Mouse (Mus musculus) adrenal gland, postnatal 36 days (tissue): ENCODE measurements around the gene Erich4. TPM values are rescaled to one million over a fixed set of nuclear protein-coding genes. Genes with fewer than 3 reads are reported as not detected.

Experiments used
- DNase-seq, 2 experiments: peaks; one replicate each; pipeline ENCODE4 v3.0.0; 2021; ENCODE audit warnings: mixed read lengths in 1 of 2
- long read RNA-seq, 2 experiments: library from polyadenylated mRNA; stranded (forward); transcript quantifications; one replicate each; pipeline ENCODE4 v2.0.0; 2021; ENCODE audit warnings: borderline sequencing depth in 2 of 2
- total RNA-seq, 2 experiments: library from RNA; stranded (reverse); gene quantifications; 2 replicates each; pipeline ENCODE4 v1.2.3; 2021

The Erich4 gene
- not detected for total RNA-seq
- long read RNA-seq, experiment 1 = 0 reads
- long read RNA-seq, experiment 2 = 0 reads

DNA sequence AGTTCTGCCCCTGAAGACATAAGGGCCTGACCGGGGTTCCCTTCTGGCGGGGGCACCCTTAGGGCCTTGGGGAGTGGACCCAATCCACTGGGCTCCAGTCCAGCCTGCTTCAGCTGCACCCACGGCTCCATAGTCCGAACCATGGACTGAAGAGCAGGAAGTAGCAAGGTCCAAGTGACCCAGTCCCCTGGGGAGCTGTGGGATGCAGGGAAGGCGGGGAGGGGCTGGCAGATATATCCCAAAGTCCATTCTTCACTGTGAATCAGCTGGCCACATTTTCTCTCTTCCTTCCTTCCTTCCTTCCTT, at the start of gene Erich4:
TSS of gene Erich4 (minus strand) at position 187 of the 306 bp plus-strand sequence.
- DNase-seq = no peak

DNA sequence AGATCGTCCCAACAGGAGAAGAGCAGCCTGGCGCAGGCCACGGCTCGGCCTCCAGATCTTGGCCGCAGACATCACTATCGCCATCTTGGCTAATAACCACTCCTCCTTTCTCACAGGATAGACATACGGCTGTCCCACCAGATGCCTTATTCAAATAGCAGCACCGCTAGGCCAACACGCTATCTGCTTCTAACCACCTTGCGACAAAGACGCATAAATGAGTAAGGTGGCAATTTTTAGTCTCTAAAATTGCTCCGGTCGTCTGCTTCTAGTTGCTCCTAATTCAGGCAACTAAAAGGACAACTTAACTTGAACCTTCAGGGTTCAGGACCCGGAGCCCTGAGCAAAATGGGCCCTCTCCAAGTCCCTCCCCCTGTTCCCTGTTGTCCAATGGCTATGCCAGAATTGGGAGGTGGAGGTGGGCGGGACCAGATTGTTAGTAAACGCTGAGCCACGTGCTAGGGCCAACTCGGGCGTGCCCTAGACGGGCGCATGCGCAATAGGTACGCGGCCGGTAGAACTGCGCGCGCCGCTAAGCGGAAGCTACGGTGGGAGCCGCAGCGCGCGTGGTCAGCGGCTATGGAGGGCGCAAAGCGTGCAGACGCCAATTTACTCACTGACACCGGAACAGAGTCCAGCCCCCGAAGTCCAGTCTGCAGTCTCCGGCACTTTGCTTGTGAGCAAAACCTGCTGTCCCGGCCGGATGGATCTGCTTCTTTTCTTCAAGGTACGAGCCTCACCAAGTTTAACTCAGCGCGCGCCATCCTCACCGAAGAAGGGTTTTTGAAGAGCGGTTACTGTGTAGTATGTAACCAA, 43.2 kb upstream of the Erich4 start, which contains the start of the genes Bckdha and Exosc5:
TSS of gene Bckdha (minus strand) at position 325 of the 816 bp plus-strand sequence.
TSS of gene Exosc5 (plus strand) at position 508 of the 816 bp plus-strand sequence.
- DNase-seq = peak; percentile 98

DNA sequence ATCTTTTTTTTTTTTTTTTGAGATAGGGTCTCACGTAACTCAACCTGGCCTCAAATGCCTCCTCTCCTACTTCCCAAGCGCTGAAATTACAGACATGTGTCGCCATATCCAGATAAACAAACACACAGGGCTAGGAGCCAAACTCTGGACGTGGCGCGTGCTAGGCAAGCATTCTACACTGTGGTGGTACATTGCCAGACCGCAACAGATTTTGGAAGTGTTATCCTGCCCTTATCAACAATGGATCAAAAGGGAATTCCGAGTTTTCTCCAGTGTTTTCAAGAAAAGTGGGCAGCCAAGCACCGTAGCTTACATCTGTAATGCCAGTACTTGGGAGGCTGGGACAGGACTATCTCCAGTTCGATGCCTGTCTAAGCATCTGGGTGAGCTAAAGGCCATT, 42.1 kb upstream of the Erich4 start:
- no peak for DNase-seq

DNA sequence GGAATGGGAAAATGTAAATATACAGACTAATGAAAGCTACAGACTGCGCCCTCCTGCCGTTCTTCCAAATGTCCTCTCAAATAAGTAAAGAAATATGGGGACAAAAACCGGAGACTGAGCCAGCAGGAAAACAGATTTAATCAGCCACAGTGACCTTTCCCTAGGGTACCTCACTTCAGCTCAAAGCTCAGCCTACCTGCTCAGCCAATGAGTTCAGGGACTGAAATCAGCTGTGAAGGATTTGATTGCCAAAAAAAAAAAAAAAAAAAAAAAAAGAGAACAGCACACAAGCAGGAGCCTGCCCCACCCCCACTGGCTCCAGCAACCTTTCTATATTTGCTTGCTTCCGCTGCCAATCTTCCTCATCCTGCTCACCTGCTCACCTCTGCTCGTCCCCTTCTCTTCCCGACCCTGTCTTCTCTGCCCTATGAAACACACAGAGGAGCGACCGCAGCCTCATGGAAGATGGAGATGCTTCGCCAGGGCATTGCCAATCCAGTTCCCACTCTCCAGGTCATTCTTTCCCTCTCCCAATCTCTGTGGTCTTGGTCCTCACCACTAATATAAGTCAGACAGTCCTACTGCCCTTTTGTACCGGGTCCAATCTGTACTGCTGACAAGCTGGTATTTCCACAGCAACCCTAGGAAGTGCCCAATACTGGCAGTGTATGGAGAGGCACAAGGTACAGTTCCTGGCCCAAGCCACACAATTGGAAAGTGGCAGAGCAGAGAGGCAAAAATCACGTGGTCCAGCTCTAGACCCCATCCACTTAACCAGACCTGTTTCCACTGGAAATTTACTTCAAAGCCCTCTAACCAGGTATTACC, 40.1 kb upstream of the Erich4 start:
- peak in 1 of 2 experiments; percentile 49 for DNase-seq

DNA sequence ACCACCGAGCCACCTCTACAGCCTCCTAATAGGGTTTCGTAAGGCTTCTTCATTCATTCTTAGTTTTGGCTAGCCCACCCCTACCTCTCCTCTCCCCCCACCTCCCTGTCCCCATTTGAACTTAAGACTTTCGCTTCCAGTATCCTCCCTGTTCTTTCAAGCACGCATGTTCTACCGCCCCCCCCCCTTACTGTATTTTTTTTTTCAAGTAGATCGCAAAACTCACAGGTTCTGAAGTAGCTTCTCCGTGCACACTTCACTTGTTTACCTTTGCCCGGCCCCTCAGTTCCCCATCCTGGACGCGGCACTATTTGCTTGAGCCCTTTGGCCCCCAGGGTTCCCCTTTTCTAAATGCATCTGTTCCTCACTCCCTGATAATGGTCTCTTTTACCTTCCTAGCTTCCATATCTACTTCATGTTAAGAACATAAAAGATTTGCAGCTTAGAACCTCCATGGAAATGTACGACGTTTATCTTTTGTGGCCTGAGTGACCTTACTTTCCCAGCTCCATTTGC, 36.6 kb upstream of the Erich4 start:
- no peak for DNase-seq

DNA sequence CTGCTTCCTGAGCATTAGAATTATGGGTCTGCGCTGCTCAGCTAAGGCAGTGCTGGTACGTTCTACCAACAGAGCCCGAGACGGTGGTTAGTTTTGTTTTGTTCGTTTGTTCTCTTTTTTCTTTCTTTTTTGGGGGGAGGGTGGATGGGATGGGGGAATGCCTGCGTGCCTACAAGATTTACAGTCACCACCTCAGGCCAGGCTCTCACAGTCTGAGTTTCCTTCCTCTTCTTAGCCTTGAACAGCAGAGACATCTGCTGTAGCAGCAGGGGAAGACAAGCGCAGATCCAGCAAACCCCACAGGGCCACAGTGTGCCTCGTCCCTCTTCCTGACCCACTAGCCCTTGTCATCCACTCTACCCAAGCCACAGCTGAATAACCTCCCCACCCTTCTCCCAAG, 35.6 kb upstream of the Erich4 start:
- DNase-seq = no peak

DNA sequence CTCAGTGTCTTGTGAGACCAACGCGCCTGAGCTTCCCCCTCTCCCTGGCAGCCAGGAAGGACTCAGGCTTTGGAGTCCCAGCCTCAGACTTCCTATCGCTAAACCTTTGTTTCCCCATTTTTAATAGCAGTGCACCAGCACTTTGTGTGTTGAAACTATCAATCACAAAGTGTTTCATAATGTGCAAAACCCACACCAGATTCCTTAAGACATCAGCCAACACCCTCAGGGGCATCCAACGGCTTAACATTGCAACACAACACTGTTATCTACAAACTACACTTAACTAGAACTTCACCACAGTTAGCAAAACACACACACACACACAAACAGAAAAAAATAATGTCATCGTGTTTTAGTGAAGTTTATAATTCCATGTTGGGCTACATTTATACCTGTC, 34.1 kb upstream of the Erich4 start:
- no peak for DNase-seq

DNA sequence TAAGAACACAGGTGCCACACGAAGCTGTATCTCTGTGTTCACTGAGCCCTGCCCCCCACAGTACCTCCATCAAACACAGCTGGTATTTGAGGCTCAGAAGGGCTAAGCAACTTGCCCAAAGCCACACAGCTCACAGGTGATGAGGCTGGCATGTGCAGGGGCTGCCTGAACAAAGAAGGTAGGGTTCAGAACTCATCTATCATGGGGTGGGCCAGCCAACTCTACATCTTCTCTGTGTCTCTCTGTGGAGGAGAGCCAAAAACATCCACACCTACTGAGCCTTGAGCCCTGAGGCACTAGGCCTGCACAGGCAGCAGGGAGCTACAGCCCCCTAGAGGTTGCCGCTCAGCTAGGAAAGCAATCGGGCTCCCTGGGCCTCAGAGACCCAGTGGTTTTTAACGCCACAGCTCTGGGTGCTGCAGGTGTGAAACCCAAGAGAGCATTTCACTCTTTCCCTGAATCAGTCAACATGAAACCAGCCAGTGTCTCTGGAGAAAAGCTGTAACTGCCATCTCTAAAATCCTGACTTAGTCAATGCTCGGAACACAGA, 32.0 kb upstream of the Erich4 start:
- no peak for DNase-seq

DNA sequence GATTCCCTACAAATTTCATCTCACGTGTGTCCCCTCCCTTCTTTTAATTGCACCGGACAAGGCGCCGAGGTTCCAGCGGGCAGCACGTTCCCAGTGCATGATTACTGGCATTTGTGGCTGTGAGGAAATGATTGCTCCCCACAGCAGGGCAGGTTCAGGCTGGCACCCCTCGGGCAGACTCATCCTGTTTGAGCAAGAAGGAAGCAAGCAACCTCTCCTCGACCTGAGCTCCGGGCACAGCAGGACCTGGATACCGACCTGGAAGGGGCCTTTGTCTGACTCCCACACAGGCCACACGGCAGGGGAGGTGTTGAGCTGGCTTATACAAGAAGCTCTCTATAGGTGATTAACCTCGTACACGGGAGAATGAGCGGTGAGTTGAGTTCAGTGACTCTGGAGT, 29.4 kb upstream of the Erich4 start:
- no peak for DNase-seq

DNA sequence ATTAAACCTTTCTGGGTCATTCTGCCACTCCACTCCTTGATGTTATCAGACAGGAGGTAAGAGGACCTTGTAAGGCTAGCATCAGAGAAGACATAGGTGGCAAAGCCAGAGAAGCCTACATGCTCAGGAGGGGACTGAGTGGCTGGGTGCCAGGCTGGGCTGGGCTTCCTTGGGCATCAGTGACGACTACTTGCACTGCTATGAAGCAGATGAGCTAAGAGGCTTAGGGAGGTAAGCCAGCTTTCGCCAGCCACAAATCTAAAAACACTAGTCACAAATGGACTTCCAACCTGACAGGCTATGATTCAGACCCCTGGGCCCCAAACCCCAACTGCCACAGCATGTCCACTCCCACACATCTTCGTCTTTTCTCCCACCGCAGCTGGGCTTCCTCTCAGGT, 28.9 kb upstream of the Erich4 start:
- DNase-seq = no peak

DNA sequence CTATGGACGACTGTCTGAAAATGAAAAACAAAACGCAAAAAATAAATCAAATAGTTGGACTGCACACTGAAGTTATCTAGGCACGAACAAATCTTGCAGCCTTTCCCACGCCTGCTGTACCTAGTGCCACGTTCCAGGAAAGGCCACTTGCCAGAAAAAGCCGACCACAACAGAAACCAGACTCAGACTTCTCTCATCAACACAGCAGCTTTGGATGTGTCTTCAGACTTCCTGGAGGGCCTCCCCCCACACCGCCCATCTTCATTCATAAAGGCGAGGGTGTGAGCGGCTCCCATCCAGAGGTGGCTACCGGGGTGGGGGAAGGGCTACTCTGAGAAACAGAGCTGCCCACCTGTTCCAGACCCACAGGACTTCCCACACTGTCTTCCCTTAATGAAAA, 28.4 kb upstream of the Erich4 start:
- DNase-seq = no peak

DNA sequence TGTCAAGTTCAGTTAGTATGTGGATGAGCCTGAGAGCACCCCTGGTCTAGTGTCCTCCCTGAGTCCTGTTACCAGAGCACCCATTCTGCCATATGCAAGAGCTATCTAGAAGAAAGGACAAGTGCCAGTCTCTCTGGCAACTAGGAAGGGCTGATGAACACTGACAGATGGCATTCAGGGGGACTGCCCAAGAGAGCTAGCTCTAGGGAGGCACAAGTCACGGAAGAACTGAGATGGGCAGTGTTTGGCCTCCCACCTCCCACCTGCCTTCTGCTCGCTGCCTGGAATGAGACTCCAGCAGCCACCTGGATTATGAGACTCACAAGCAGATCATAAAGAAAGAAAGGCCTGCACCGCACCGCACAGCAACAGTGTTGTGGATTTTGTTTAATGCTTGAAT, 24.1 kb upstream of the Erich4 start:
- no peak for DNase-seq

DNA sequence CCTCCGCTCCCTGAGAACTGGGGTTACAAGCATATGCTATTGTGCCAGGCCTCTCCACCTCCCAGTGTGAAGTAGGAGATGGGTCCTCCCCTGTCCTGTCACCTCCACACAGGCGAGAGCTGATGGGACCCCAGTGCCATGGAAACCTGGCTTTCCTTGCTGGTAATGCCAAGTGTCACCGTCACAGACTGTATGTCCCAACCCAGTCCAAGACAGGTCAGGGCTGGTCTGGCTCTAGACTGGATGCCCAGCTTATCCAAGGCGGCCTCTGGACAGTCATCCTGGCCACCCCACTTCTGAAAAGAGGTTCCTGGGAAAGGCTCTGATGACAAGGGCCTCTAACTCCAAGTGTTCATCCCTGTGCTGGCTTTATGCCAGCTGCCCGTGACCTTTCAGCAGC, 21.4 kb upstream of the Erich4 start:
- no peak for DNase-seq

DNA sequence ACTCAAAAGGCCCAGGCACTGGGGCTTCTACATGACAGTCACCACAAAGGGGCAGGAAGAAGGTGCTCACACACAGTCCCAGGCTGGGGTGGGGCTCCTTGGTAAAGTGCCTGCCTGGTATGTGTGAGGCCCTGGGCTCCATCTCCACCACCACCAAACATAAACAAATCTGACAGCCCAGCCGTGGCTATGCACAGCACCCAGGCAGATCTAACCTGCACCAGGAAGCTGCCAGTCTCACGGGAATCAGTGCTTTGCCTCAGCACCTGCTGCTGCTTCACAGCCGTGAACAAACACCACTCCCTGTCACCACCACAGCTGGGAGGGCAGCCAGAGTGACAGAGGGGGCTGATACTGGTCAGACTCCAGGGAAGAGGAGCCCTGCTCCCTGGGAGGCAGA, 20.7 kb upstream of the Erich4 start:
- DNase-seq = no peak

DNA sequence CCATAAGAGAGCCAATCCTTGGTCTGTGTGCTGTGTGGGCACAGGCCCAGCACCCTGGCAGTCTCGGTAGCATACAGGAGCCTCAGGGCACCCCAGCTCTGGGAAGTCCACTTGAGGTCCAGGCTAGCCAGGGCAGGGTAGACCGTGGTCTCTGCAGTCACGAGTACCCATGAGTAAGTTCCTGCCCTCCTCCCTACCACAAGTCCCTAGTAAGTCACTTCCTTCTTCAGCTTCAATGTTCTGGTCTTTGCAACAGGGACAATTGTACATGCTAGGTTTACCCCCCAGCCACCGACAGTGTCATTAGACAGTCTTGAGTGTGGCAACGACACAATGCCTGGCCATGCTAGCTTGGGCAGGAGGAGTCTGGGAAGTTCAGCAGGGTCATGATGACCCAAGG, 17.0 kb upstream of the Erich4 start:
- DNase-seq = no peak

DNA sequence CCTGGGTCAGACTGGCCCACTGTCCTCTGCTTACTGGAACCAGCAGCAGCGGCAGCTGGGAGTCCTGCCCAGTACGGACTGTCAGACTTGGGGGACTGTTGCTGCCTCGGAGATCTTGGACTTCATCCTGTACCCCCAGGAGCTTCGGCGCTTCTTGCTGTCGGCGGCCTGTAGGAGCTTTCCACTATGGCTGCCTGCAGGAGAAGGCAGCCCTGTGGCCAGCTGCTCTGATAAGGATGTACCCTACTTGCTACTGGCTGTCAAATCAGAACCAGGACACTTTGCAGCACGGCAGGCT, 12.6 kb upstream of the Erich4 start:
- DNase-seq = no peak

DNA sequence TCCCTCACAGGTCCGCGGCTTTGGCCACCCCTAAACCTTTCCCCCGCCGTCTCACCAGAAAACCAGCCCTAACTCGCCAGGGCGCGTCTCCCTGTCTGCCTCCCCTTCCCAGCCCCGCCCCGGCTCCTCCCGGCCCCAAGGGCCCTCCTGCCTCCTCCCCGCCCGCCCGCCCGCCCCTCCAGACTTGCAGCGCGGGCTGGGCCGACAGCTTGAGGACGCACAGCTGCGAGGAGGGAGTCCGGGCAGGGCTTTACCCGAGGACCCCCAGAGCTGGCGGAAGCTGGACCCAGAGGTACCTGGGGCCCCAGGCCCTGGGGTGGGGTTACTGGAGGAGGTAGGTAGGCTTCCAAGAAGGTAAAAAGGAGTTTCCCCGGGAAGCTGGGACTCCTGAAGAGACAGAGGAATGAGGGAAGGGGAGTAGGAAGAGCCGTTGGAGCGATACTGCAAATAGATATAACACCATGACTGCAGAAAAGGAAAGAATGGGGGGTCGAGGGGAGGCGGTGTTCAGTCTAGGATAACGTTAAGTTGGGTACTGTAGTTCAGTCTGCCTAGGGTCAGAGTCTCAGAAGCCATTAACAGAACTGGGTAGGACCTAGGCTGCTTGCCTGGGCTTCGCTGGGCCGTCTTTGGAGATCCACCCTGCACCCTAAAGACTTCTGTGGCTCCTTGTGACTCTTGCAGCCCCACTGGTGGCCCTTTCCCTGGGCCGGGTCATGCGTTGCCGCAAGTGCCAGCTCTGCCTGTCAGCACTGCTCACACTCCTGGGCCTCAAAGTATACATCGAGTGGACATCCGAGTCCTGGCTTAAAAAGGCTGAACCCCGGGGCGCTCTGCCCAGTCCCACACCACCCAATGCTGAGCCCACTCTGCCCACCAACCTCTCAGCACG, 12.0 kb upstream of the Erich4 start:
- DNase-seq = peak; percentile 81 to 87

DNA sequence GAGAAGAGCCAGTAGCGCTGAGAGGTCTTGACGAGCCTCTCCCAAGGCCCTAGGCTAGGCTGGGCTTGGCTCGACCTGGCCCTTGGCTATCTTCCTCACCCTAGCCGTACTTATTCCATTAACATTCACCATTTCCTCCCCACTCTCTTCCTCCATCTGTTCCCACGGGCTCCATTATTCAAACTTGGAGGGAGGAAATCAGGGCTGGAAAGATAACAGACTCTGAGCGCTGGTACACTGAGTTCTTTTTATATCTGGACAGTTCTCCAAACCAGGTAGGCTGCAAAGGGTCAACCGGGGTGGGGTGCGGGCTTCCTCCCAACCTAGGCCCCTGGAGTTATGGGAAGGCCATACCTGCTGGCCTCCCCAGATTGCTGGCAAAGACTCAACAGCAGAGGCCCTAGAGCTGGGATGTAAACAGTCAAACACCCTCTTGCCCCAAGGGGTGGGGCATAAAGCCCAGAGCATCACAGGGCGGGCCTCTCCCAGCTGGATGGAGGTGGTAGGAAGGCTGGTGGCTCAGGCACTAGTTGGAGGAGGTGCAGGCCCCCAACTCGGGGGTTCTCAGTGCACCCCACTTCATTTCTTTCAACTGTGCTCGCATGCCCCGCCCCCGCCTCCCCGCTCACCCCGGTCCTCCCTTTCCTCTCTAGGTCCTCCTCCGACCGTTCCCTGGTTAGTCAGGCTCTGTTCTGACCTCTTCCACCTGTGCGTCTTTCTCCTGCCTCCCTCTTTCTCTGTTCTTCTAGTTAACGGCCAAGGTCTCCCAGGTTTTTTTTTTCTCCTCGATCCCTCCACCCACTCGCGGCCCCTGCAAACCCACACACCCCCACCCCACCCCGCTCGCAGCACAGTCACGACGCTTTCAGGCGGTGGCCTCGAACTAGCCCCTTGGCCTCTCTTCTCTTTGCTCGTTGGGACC, 11.1 kb upstream of the Erich4 start, which contains the start of gene B3gnt8:
TSS of gene B3gnt8 (plus strand) at position 146 of the 922 bp plus-strand sequence.
- DNase-seq = peak; percentile 28 to 42

DNA sequence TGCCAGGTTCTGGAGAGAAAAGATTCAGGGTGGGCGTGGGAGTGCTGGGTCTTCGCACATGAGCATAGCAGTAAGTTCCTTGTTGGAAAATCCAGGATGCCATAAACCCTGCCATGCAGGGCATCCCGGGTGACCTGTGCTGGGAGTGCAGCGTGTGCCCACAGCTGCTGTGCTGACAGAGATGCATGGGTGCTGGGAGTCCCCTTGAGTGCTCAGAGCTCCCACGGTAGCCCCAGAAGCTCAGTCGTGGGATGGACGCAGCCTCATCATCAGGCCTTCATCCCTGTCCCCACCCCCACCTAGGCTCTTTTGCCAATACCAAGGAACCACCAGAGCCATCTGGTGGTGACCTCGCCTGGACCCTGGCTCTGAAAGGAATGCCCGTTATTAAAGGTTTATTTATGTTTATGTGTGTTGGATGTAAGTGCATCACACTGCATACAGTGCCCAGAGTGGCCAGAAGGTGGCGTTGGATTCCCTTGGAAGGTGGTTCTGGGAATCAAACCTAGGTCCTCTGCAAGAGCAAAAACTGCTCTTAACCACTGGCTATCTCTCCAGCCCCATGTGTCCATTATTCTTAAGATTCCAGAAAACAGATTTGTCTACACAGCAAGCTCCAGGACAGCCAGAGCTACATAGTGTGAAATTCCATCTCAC, 10.0 kb upstream of the Erich4 start:
- peak in 1 of 2 experiments; percentile 37 for DNase-seq

DNA sequence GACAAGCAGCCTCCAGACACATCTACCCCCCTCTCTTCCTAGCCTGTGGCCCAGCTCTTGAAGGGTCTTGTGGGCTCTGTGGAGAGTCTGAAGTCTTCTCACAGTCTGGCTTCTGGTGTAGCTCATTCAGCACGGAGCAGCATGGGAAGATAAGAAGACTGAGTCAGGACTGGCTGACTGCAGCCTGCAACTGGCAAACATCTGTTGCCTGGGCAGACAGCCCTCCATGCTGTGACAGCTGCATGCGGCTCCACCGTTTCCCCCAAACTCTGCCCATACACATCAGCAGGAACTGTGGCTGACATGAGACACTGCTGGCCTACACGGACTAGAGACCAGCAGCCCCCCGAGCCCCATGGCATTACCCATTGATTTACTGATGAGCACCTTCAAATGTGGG, 9.2 kb upstream of the Erich4 start:
- no peak for DNase-seq
